Mouse (Mus musculus) kidney, adult 2 months (tissue): Measurements from ENCODE around the gene Nmnat3.

Source experiments
- CTCF ChIP-seq: fragments of 200-500 bp; conservative IDR thresholded peaks from 2 replicates; pipeline ENCODE4 v1.5.1; 2011; ENCODE audit warnings: low read depth, mild to moderate bottlenecking, control low read depth, low read length, moderate library complexity, mixed read lengths; ENCODE audit not compliant: insufficient read depth, insufficient read length
- POLR2A ChIP-seq: fragments of 200-500 bp; IDR thresholded peaks from one replicate; pipeline ENCODE4 v1.6.1; 2011; ENCODE audit warnings: low read depth, low read length, control low read depth

GRCm38 (mm10) chr9:98350318-98351144, 63.3 kb downstream of the Nmnat3 start:
- TF ChIP-seq POLR2A = no peak
- TF ChIP-seq CTCF = no peak
